Mouse (Mus musculus) cerebellum, adult 2 months (tissue): Measurements from ENCODE around the gene B830017H08Rik.

Experiments
- CTCF ChIP-seq: fragments of 200-500 bp; IDR thresholded peaks from 2 replicates; pipeline ENCODE4 v1.5.1; 2011; ENCODE audit warnings: low read depth, mild to moderate bottlenecking, control low read depth, low read length, moderate library complexity, borderline replicate concordance; ENCODE audit not compliant: insufficient read depth
- POLR2A ChIP-seq: fragments of 200-500 bp; IDR thresholded peaks from 2 replicates; pipeline ENCODE4 v1.6.1; 2011; ENCODE audit warnings: low read length, control low read depth, borderline replicate concordance; ENCODE audit not compliant: insufficient read depth

DNA sequence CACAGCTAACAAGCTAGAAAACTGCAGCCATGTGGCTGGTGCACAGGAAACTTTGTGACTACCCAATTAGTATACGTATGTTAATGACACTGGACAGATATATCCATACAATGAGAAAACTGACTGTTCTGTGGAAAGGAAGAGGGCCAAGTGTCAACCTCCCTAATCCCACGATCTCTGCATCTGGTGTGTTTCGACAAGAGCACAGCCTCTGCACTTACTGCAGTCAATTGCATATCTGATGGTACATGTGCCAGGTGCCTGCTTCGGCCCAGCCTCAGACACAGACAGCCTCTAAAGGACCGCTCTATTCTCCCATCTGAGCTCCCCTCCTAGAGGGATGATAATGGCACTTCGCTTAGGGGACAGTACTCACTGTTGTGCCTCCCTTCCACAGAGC is 15.5 kb downstream of the B830017H08Rik start:
- TF ChIP-seq POLR2A = no peak
- TF ChIP-seq CTCF = no peak
